Mouse (Mus musculus) hindbrain, embryonic 10.5 days (tissue): ENCODE data around the gene Sostdc1. TPM values are rescaled to one million over a fixed set of nuclear protein-coding genes. Genes with fewer than 3 reads are reported as not detected.
A peak's percentile ranks its signal among the peaks of the same experiment; 100 is the strongest.

Experiments
- DNase-seq: peaks from one replicate; pipeline ENCODE4 v3.0.0-alpha.2; 2017; ENCODE audit warnings: low spot score
- H3K27ac ChIP-seq: fragments of 300-500 bp; sonication (generic); 2 replicates; pipeline ENCODE4 v1.5.1; 2016; ENCODE audit warnings: mild to moderate bottlenecking, moderate library complexity
- H3K27me3 ChIP-seq: fragments of 300-500 bp; sonication (generic); 2 replicates; pipeline ENCODE4 v1.6.1; 2016; ENCODE audit warnings: mild to moderate bottlenecking; ENCODE audit not compliant: poor library complexity, insufficient read depth, severe bottlenecking
- H3K36me3 ChIP-seq: fragments of 300-500 bp; sonication (generic); 2 replicates; pipeline ENCODE4 v1.6.1; 2016; ENCODE audit warnings: mild to moderate bottlenecking, moderate library complexity
- H3K4me1 ChIP-seq: fragments of 300-500 bp; sonication (generic); replicated peaks from 2 replicates; pipeline ENCODE4 v1.6.1; 2016; ENCODE audit warnings: mild to moderate bottlenecking
- H3K4me3 ChIP-seq: fragments of 300-500 bp; sonication (generic); 2 replicates; pipeline ENCODE4 v1.5.1; 2016; ENCODE audit warnings: mild to moderate bottlenecking, moderate library complexity
- H3K9me3 ChIP-seq: fragments of 300-500 bp; sonication (generic); 2 replicates; pipeline ENCODE4 v1.6.1; 2016; ENCODE audit warnings: mild to moderate bottlenecking, moderate library complexity
- WGBS: fragments of 180-500 bp; shearing (Covaris S2); methylation state at CpG from one replicate; pipeline ENCODE4 v1.1.7; 2016; 5-methylcytosine and 5-hydroxymethylcytosine counted together
- polyA plus RNA-seq: library from polyadenylated mRNA; unstranded; fragments of >200 nt; fragmentation: Nextera tagmentation; extraction: Ambion mirVana; gene quantifications from 2 replicates; pipeline ENCODE4 v1.2.1, GENCODE M21; 2016

The Sostdc1 gene
- polyA plus RNA-seq, 1 experiment from 2014 or later = 19.8 TPM

DNA sequence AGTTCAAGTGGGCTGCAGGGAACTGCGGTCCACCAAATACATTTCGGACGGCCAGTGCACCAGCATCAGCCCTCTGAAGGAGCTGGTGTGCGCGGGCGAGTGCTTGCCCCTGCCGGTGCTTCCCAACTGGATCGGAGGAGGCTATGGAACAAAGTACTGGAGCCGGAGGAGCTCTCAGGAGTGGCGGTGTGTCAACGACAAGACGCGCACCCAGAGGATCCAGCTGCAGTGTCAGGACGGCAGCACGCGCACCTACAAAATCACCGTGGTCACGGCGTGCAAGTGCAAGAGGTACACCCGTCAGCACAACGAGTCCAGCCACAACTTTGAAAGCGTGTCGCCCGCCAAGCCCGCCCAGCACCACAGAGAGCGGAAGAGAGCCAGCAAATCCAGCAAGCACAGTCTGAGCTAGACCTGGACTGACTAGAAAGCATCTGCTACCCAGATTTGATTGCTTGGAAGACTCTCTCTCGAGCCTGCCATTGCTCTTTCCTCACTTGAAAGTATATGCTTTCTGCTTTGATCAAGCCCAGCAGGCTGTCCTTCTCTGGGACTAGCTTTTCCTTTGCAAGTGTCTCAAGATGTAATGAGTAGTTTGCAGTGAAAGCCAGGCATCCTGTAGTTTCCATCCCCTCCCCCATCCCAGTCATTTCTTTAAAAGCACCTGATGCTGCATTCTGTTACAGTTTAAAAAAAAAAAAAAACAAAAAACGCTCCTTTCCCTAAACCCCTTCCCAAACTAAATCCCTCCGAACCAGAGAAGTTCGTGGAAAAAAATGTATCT lies 3.3 kb downstream of the Sostdc1 start:
- Histone ChIP-seq H3K27me3 (peaks cover 7% of the 10 kb centered on the region; the same call in 1 of the 2 replicates), H3K27ac (peak overlapping the region; percentile 82), H3K4me3 (peak overlapping the region; percentile 59), H3K36me3 (no peaks in the 10 kb centered on the region), H3K9me3 (no peaks in the 10 kb centered on the region), H3K4me1 (peaks cover 23% of the 10 kb centered on the region)
- DNase-seq = peak; percentile 75
- WGBS = 2% methylated on average over 30 of the region's 30 CpGs

DNA sequence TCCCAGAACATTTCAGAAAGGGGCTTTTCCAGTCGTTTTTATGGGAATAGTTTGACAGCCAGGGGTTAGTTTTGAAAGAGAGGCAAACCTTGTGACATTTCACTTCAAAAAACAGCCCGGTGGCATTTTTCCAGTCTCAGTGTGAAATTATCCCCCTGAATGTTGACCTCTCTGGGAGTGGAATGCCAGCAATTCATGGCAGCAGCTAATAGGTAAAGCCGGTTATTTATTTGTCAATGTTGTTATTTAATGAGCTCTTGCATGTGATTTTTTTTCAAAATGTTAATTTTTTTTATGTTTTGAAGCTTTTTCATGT lies 3.8 kb downstream of the Sostdc1 start:
- no peak for DNase-seq
- H3K4me1 ChIP-seq = peaks cover 23% of the 10 kb centered on the region
- H3K27me3 ChIP-seq = peaks cover 7% of the 10 kb centered on the region; the same call in 1 of the 2 replicates
- no peak overlapping the region for H3K27ac ChIP-seq
- H3K4me3 ChIP-seq = peak overlapping the region; percentile 59; the same call in 1 of the 2 replicates
- no peaks in the 10 kb centered on the region for H3K9me3 ChIP-seq
- H3K36me3 ChIP-seq = no peaks in the 10 kb centered on the region
- WGBS = 22% methylated on average over 3 of the region's 3 CpGs

GRCm38 (mm10) chr12:36326101-36326521 lies 12.2 kb downstream of the Sostdc1 start:
- 90% methylated on average over 4 of the region's 4 CpGs for WGBS

GRCm38 (mm10) chr12:36332676-36333075 lies 18.7 kb downstream of the Sostdc1 start:
- Histone ChIP-seq H3K27ac (no peak overlapping the region), H3K36me3 (no peaks in the 10 kb centered on the region), H3K27me3 (no peaks in the 10 kb centered on the region), H3K4me1 (no peaks in the 10 kb centered on the region), H3K9me3 (no peaks in the 10 kb centered on the region), H3K4me3 (no peak overlapping the region)
- DNase-seq = no peak
- 98% methylated on average over 1 of the region's 1 CpGs for WGBS

More at GRCm38 (mm10) chr12:36326101-36326521, 12.2 kb downstream of the Sostdc1 start:
- H3K36me3 ChIP-seq = no peaks in the 10 kb centered on the region
- no peaks in the 10 kb centered on the region for H3K9me3 ChIP-seq
- DNase-seq = no peak
- H3K27ac ChIP-seq = no peak overlapping the region
- H3K4me1 ChIP-seq = no peaks in the 10 kb centered on the region
- H3K27me3 ChIP-seq = no peaks in the 10 kb centered on the region
- no peak overlapping the region for H3K4me3 ChIP-seq

DNA sequence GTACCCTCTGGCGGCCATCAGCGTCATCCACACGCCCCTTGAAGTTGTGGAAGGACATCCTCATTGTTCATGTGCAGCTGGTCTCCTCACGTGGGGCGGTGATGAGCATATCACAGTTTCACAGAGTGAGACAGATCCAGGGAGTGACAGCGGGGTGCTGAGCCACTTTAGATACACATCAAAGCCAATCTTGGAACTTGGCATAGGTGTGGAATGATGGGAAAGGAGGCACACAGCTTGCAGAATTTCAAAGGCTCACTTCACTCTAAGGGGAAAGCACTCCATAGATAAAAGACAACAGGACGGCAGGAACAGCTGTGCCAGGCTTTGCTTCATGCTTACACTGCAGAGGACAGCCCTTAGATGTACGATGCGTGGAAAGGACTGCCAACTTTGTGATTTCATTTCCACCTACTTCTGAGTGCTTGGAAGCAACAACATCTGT lies 19.9 kb downstream of the Sostdc1 start:
- no peak for DNase-seq
- 78% methylated on average over 9 of the region's 9 CpGs for WGBS

GRCm38 (mm10) chr12:36344131-36344530 lies 30.2 kb downstream of the Sostdc1 start:
- Histone ChIP-seq H3K4me3 (no peak overlapping the region), H3K27me3 (no peaks in the 10 kb centered on the region), H3K27ac (no peak overlapping the region), H3K36me3 (no peaks in the 10 kb centered on the region), H3K4me1 (no peaks in the 10 kb centered on the region), H3K9me3 (no peaks in the 10 kb centered on the region)
- no peak for DNase-seq
- 53% methylated on average over 4 of the region's 4 CpGs for WGBS

More for the DNA sequence above, 19.9 kb downstream of the Sostdc1 start:
- H3K36me3 ChIP-seq = no peaks in the 10 kb centered on the region
- no peak overlapping the region for H3K4me3 ChIP-seq
- H3K27me3 ChIP-seq = no peaks in the 10 kb centered on the region
- no peaks in the 10 kb centered on the region for H3K4me1 ChIP-seq
- H3K27ac ChIP-seq = no peak overlapping the region
- H3K9me3 ChIP-seq = no peaks in the 10 kb centered on the region

GRCm38 (mm10) chr12:36360064-36360463 lies 46.1 kb downstream of the Sostdc1 start:
- Histone ChIP-seq H3K4me3 (no peak overlapping the region), H3K36me3 (no peaks in the 10 kb centered on the region), H3K27ac (no peak overlapping the region), H3K27me3 (no peaks in the 10 kb centered on the region), H3K9me3 (no peaks in the 10 kb centered on the region), H3K4me1 (no peaks in the 10 kb centered on the region)
- WGBS = 90% methylated on average over 3 of the region's 3 CpGs
- no peak for DNase-seq

DNA sequence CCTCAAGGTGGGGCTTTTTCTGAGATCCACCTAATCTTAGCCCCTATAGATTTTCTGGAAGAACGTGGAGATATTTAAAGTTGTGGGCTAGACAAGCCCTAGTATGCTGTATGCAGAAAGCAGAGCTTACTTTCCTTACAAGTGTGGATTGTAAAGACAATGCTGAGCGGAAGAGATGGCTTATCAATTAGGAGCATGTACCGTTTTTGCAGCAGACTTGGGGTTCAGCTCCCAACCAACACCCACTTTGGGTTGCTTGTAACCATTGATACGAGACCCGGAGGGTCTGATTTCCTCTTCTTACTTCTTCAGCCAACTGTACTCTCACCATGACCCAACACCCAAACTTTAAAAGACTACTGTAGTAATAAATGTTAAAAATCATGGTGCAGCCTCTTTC lies 46.8 kb downstream of the Sostdc1 start:
- no peak overlapping the region for H3K27ac ChIP-seq
- no peak overlapping the region for H3K4me3 ChIP-seq
- WGBS = 96% methylated on average over 5 of the region's 5 CpGs
- H3K27me3 ChIP-seq = no peaks in the 10 kb centered on the region
- no peaks in the 10 kb centered on the region for H3K36me3 ChIP-seq
- no peaks in the 10 kb centered on the region for H3K4me1 ChIP-seq
- H3K9me3 ChIP-seq = no peaks in the 10 kb centered on the region
- DNase-seq = no peak

DNA sequence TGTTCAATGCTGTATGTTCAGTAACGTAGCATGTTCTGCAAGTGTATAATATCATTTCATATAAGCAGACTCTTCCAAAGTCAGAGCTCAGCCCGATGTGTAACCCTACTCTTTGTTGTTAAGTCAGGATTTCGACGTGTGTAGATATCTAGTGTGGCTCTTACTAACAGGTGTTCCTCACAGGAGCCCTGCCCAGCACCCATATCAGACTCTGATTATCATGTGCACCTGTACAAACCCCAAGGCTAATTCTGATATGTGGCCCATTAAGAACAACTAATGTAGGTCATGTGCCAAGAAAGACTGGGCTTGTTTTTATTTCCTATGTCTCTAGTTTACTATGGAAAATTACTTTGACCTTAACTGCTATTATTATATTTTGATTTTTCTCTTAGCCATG lies 50.1 kb downstream of the Sostdc1 start:
- H3K4me3 ChIP-seq = no peak overlapping the region
- 92% methylated on average over 4 of the region's 4 CpGs for WGBS

More for the DNA sequence above, 50.1 kb downstream of the Sostdc1 start:
- no peak for DNase-seq
- Histone ChIP-seq H3K36me3 (no peaks in the 10 kb centered on the region), H3K9me3 (no peaks in the 10 kb centered on the region), H3K27me3 (no peaks in the 10 kb centered on the region), H3K4me1 (no peaks in the 10 kb centered on the region), H3K27ac (no peak overlapping the region)

Other genes with a start within 250 kb of the Sostdc1 start
- 20.5 and 23.3 TPM in 2 replicates for gene Ankmy2, start 157.0 kb upstream of the Sostdc1 start, polyA plus RNA-seq
- 258 and 260 TPM in 2 replicates for gene Bzw2, start 156.1 kb upstream of the Sostdc1 start, polyA plus RNA-seq
- gene Lrrc72, start 60.7 kb upstream of the Sostdc1 start, polyA plus RNA-seq = not detected in 2 replicates
- gene Ispd, start 67.3 kb downstream of the Sostdc1 start, polyA plus RNA-seq = 9.0 and 9.9 TPM in 2 replicates
- gene D630036H23Rik, start 68.0 kb downstream of the Sostdc1 start, polyA plus RNA-seq = 0.93 and 1.3 TPM in 2 replicates